Mouse (Mus musculus) left cerebral cortex, postnatal 4 days (tissue): ENCODE data around the gene Angptl3. TPM values are rescaled to one million over a fixed set of nuclear protein-coding genes. Genes with fewer than 3 reads are reported as not detected.

Source experiments
- total RNA-seq, 2 experiments: library from RNA; stranded (reverse); gene quantifications; 2 replicates each; pipeline ENCODE4 v1.2.3; 2021

Gene Angptl3
- total RNA-seq, 2 experiments from 2014 or later: not detected

Other genes with a start within 250 kb of the Angptl3 start
- gene Kank4, start 213.4 kb upstream of the Angptl3 start, total RNA-seq: 1 to 10 TPM; 2.0 to 2.3 TPM
- gene I0C0044D17Rik, start 207.1 kb upstream of the Angptl3 start, total RNA-seq: not detected
- gene Usp1, start 107.1 kb upstream of the Angptl3 start, total RNA-seq: 10 to 100 TPM; 21.4 to 23.8 TPM
- gene Dock7, start 90.0 kb downstream of the Angptl3 start, total RNA-seq: 100 to 1,000 TPM; 120 to 140 TPM
- 10 to 100 TPM; 23.5 to 25.0 TPM for gene Atg4c, start 163.0 kb downstream of the Angptl3 start, total RNA-seq